Mouse (Mus musculus): ENCODE measurements around the gene Sprr2h.

Sprr2h gene

DNA sequence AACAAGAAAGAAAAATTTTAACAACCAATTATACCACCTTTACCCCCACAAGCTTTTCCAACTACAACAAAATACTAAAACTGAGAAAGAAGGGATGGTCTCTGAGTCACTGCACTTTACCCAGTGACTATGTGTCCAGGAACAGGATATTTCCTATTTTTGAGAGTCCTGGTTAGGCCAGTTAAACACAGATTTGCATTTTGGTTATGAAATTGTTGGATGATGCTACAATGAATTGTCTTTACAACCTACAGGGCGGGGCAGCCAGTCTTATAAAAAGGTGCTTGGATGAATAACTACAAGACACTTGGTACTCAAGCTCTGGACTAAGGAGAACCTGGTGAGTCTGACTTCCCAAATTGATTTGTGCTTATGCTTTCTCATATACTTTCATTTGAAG, at the start of gene Sprr2h:
Gene Sprr2h, plus strand, starts transcription at position 301 of the 400 bp plus-strand sequence.
- DNase-seq, result no peak

DNA sequence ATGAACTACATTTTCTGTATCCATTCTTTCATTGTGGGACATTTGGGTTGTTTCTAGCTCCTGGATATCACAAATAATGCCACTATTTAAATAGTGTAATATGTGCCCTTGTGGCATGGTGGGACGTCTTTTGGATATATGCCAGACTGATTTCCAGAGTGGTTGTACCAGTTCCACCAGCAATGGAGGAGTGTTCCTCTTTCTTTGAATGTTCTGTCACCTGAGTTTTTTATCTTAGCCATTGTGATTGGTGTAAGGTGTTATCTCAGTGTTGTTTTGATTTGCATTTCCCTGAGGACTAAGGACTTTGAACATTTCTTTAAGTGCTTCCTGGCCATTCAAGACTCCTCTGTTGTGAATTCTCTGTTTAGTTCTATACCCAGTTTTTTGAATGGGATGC, 49.2 kb upstream of the Sprr2h start:
- DNase-seq, result no peak

DNA sequence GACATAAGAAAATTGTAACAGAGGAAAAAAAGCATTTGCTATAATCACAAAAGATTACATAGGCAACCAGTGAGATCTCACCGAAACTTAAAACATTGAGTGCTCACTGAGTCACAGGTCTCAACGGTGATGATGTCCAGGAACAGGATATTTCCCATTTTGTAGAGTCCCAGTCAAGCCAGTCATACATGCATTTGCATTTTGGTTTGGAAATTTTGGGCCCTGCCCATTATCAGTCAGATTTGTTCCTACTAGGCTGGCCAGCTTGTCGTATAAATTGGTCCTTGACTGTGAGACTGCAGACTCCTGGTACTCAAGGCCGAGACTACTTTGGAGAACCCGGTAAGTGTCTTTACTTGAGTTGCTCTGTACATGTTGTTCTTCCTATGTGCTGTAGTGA, 46.6 kb upstream of the Sprr2h start, which contains the start of gene Sprr2d:
Gene Sprr2d, plus strand, starts transcription at position 301 of the 400 bp plus-strand sequence.
- DNase-seq, result no peak

DNA sequence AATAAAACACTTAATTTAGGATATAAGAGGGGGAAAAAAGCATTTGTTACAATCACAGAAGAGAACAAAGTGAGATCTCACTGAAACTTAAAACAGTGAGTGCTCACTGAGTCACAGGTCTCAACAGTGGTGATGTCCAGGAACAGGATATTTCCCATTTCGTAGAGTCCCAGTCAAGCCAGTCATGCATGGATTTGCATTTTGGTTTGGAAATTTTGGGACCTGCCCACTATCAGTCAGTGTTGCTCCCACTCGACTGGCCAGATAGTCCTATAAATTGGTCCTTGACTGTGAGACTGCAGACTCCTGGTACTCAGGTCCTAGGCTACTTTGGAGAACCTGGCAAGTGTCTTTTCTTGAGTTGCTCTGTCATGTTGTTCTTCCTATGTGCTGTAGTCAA, 33.6 kb upstream of the Sprr2h start, which contains the start of gene Sprr2e:
Gene Sprr2e, plus strand, starts transcription at position 301 of the 400 bp plus-strand sequence.
- DNase-seq, result no peak

DNA sequence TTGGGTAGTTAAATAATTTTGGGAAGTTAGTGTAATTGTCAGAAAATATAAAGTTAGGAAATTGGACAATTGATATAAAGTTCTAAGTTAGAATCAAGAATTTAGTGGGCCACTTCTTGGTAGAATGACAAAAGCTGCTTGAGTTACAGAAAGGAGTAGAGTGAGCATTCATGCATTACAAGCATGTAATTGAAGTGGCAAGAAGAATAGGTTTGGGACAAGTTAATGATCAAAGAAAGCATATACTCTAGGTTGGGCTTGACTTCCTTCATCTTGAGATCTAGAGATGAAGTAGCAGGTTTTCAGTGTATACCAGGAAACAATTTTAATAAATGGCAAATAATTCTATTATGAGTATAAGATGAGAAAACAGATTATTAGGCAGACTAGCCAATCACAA, 23.9 kb upstream of the Sprr2h start:
- DNase-seq, result no peak

DNA sequence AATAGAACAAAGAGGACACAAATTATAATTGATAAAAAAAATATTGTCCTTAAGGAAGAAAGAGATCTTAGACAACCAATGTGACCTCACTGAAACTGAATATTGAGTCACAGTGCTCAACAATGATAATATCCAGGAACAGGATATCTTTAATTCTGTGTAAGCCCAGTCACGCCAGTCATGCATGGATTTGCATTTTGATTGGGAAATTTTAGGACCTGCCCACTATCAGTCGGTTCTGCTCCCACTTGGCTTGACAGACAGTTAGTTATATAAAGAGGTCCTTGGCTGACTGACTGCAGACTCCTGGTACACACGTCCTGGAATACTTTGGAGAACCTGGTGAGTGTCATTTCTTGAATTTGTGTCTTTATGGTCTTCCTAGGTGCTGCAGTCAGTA, 20.6 kb upstream of the Sprr2h start, which contains the start of gene Sprr2f:
Gene Sprr2f, plus strand, starts transcription at position 301 of the 400 bp plus-strand sequence.
- DNase-seq, result no peak

DNA sequence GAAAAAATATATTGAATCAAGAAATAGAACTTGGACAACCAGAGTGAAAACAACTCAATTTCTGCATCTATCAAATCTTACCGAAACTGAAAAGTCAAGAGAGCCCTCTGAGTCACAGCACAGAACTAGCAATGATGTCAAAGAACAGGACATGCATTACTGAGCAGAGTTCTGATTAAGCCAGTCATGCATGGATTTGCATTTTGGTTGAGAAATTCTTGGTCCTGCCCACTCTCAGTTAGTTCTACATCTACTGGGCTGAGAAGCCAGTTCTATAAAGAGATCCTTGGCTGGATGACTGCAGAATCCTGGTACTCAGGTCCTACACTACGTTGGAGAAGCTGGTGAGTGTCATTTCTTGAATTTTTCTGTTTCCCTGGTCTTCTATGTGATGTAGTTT, 11.9 kb upstream of the Sprr2h start:
- DNase-seq, result no peak

DNA sequence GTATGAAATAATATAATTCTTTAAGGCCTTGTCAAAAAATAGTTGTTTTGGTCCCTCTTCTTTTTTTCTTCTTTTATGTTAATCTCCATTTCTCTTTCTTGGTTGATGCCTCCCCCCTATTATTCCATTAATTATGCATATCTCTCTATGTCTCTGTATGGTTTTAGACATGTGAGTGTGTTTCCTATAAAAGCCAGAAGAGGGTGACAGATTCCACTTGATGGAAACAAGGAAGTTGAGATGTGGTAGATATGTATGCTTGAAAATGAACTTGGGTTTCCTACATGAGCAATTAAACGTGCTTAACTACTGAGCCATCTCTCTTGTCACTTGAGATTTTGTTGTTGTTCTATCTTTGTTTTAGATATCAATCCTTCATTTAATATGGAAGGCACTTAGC, 8.8 kb downstream of the Sprr2h start:
- no peak for DNase-seq

DNA sequence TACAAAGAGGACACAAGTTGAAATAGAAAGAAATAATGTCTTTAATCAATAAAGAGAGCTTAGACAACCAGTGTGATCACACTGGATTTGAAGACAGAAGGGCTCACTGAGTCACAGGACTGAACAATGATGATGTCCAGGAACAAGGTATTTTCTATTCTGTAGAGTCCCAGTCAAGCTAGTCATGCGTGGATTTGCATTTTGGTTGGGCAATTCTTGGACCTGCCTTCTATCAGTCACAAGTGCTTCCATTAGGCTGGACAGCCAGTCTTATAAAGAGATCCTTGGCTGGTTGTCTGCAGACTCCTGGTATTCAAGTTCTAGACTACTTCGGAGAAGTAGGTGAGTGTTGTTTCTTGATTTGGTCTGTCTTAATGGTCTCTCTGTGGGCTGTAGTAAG, 22.2 kb downstream of the Sprr2h start, which contains the start of gene Sprr2i:
Gene Sprr2i, plus strand, starts transcription at position 301 of the 400 bp plus-strand sequence.
- DNase-seq, result no peak

DNA sequence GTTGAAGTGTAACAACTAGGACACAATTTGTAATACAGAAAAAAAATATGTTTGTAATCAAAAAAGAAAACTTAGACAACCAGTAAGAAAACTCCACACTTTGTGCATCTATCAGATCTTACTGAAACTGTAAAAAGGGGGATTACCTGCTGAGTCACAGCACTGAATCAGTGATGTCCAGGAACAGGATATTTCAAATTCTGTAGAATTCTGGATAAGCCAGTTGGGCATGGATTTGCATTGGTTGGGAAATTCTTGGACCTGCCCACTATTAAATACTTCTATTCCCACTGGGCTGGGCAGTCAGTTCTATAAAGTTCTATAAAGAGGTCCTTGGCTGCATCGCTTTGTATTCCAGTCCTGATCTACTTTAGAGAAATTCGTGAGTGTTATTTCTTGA, 32.3 kb downstream of the Sprr2h start, which contains the start of gene Sprr2j-ps:
Gene Sprr2j-ps, plus strand, starts transcription at position 301 of the 400 bp plus-strand sequence.
- DNase-seq, result no peak

DNA sequence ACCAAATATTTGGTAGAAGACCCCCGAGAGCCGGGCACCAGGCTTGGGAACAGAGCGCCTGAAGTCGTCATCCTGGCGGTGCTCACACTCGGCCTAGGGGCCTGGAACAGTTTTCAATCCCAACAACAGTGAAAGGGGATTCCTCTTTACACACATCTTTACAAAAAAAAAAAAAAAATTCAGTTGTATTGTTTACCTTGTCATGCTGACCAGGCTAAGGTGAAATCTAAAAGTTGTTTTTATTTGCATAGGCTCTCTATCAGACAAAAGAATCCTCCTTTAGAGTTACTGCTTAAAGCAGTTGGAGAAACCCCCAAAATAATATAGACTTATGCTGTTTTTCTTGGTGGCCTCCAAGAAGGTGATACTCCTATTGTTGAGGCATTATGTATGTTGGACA, 43.8 kb downstream of the Sprr2h start, which contains the start of gene Gm9774:
Gene Gm9774, minus strand, starts transcription at position 101 of the 400 bp plus-strand sequence.
- no peak for DNase-seq

DNA sequence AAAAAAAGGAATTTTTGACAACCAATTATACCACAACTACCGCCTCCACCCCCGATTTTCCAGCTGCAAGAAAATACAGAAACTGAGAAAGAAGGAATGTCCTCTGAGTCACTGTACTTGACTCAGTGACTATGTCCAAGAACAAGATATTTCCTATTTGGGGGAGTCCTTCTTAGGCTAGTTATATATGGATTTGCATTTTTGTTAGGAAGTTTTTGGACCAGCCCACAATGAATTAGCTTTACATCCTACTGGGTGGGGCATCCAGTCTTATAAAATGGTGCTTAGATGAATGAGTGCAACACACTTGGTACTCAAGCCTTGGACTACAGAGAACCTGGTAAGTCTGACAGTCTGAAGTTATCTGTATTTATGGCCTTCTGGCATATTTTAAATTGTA, 46.8 kb downstream of the Sprr2h start, which contains the start of gene Sprr2k:
Gene Sprr2k, plus strand, starts transcription at position 301 of the 400 bp plus-strand sequence.
- no peak for DNase-seq

All from kidney, postnatal 36 days (tissue).